Mouse (Mus musculus) left cerebral cortex, postnatal 25 days (tissue): Measurements from ENCODE around the gene Ddx58. TPM values are rescaled to one million over a fixed set of nuclear protein-coding genes. Genes with fewer than 3 reads are reported as not detected.

Source experiments
- DNase-seq, 2 experiments: peaks; one replicate each; pipeline ENCODE4 v3.0.0; 2022; ENCODE audit warnings: low spot score in 2 of 2, mixed read lengths in 1 of 2
- intact Hi-C: fragments of 180-260 bp; cut with DNase I; formaldehyde crosslinking; loops from one replicate; pipeline ENCODE4 v1.15.1; 2025
- total RNA-seq, 2 experiments: library from RNA; stranded (reverse); gene quantifications; 2 replicates each; pipeline ENCODE4 v1.2.3; 2021

Ddx58 gene
- 1 to 10 TPM; 2.6 to 4.5 TPM for total RNA-seq

DNA sequence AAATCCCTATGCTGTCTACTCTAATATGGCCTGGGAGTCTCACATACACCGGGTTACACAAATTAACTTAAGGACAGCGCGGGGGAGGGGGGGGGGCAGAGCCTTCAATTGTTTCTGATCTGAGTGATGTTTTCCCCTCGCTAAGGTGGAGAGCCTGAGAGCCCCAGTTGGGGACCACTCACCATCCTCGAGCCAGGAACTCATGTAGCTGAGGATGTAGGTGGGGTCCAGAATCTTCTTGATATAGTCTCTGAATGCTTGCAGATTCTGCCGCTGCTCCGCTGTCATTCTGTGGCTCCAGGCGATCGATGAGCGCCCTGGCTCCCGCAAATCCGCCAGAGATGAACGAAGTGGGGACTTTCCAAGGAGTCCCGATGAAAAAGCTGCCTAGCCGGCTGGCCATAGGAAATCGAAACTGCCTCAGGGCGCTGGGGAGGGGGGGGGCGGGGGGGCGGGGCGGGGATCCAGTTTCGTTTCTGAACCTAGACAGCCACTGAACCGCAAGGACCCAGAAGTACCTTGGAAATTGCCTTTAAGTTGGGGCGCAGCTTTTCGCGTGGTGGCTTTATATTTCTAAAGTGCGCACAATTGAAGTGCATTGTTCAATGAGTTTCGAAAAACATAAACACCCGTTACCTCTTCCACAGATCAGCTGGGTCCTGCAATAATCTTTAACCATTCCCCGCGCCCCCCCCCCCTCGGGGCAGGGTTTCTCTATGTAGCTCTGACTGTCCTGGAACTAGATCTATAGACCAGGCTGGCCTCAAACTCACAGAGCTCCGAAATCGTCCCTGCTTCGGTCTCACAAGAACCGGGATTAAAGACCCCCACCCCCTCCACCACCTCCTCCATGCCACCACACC, at the start of gene Ddx58:
Ddx58 (minus strand) TSS at position 420 of the 863 bp plus-strand sequence.
- intact Hi-C loops = no loop called here
- DNase-seq = peak in 1 of 2 experiments; percentile 7

- intact Hi-C loops = loop anchor here (5.0 kb wide), 2 partner anchors 107 to 393 kb away; no protein-coding TSS in a partner anchor
Observed at GRCm38 (mm10) chr4:40289046-40289445, 49.4 kb upstream of the Ddx58 start.

GRCm38 (mm10) chr4:40287415-40287814, 47.8 kb upstream of the Ddx58 start:
- DNase-seq = no peak
- intact Hi-C loops = loop anchor here (5.0 kb wide), 2 partner anchors 105 to 395 kb away; no protein-coding TSS in a partner anchor

More at GRCm38 (mm10) chr4:40289046-40289445, 49.4 kb upstream of the Ddx58 start:
- no peak for DNase-seq

- DNase-seq = peak; percentile 78 to 79
- intact Hi-C loops = loop anchor here (2.0 to 5.0 kb wide), 3 partner anchors 103 to 397 kb away; no protein-coding TSS in a partner anchor
Observed at GRCm38 (mm10) chr4:40285582-40285981, 46.0 kb upstream of the Ddx58 start.

DNA sequence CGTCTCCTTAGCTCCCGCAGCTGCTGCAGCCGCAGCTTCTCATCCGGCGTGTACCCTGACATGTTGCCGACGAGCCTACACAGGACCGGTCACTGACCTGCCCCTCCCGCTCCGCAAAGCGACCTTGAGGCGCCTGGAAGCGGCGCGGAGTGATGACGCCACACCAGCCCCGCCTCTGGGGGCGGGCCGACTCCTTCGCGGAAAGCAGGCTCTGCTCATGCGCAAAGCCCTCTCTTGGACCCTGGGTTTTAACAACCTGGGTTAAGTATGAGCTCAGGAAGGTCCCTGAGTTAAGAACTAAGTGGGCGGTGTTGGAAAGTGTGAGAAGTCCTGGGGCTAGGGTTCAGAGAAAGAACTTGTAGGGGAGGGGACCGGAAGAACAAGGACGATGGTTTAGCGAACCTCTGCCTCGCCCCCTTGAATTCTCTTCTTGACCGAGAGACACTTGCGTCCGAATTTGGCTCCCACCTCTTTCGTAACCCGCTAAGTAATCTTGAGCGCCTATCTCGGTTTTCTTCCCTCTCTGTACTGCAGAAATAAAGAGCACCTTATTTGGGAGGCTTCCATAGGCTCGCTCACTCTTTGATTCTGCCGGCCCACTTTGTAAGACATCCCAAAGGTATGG, 39.8 kb upstream of the Ddx58 start, which contains the start of gene Ndufb6:
Ndufb6 (minus strand) TSS at position 146 of the 625 bp plus-strand sequence.
- intact Hi-C loops = loop anchor here (1.0 to 2.0 kb wide), 2 partner anchors 10 to 137 kb away; partner anchors contain the start of genes Aco1, Smim27 and Topors
- peak; percentile 93 to 96 for DNase-seq

DNA sequence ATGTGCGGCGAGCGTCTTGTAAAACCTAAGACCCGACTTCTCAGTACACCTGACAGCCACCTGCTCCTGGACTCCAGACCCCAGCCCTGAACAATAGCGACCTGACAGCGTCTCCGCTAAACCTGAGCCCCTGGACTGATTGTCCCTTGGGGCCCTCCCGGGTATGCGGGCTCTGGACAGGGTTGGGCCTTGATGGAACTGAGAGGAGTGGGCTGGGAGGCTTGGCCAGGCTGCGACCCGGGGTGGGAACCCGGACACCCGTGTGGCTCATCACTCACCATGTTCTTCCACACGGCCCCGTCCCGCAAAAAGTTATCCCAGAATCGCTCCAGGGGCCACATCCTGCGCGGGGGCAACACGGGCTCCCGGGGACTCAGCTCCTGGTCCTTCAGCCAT, 39.2 kb upstream of the Ddx58 start:
- no peak for DNase-seq
- intact Hi-C loops = loop anchor here (1.0 to 2.0 kb wide), 2 partner anchors 10 to 136 kb away; partner anchors contain the start of genes Aco1, Smim27 and Topors

GRCm38 (mm10) chr4:40269430-40270032, 29.9 kb upstream of the Ddx58 start, which contains the start of the genes Smim27 and Topors:
Gene Smim27 (plus strand): TSS chr4:40269579.
Gene Topors (minus strand): TSS chr4:40269850.
- peak; percentile 96 to 98 for DNase-seq
- intact Hi-C loops = loop anchor here (1.0 to 2.0 kb wide), 2 partner anchors 10 to 127 kb away; partner anchors contain the start of genes Aco1 and Ndufb6

- intact Hi-C loops = loop anchor here (1.0 to 2.0 kb wide), 2 partner anchors 10 to 126 kb away; partner anchors contain the start of genes Aco1 and Ndufb6
- DNase-seq = no peak
Observed at GRCm38 (mm10) chr4:40268835-40269234, 29.2 kb upstream of the Ddx58 start.

DNA sequence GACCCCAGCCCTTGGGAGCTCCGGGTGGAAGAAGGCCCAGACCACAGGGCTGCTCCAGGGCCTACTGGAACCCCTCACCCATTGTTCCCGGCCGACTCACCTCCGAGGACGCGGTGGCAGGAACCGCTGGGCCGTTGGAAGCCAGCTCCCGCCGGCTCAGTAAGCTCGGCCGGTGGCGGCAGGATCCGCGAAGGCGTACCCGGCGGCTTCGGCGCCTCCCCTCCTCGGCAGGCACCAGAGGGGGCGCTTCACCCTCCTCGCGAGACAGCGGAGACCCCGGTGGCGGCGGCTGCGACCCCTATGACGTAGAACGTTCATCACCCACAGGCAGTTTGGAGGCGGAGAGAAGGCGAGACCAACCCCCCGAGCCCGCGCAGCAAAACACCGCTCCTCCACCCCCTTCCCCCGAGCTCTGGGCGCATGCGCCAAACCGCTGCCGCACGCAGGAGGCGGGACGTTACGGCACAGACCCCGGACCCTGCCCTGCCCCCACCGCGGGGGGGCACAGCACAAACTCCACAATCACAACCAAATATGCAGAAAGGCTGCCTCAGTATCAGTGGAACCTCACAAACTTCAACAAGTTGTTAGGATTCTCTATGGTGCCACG, 28.7 kb upstream of the Ddx58 start:
- peak; percentile 90 to 92 for DNase-seq
- intact Hi-C loops = loop anchor here (2.0 kb wide), 1 partner anchor 126 kb away; the partner anchor contains the start of gene Aco1

- intact Hi-C loops = loop anchor here (2.0 kb wide), 1 partner anchor 125 kb away; the partner anchor contains the start of gene Aco1
- DNase-seq = peak; percentile 9 to 13
Observed at GRCm38 (mm10) chr4:40267681-40268080, 28.1 kb upstream of the Ddx58 start.

GRCm38 (mm10) chr4:40264321-40264720, 24.7 kb upstream of the Ddx58 start:
- intact Hi-C loops = no loop called here
- no peak for DNase-seq

GRCm38 (mm10) chr4:40254385-40255103, 14.9 kb upstream of the Ddx58 start:
- no peak for DNase-seq
- intact Hi-C loops = no loop called here

DNA sequence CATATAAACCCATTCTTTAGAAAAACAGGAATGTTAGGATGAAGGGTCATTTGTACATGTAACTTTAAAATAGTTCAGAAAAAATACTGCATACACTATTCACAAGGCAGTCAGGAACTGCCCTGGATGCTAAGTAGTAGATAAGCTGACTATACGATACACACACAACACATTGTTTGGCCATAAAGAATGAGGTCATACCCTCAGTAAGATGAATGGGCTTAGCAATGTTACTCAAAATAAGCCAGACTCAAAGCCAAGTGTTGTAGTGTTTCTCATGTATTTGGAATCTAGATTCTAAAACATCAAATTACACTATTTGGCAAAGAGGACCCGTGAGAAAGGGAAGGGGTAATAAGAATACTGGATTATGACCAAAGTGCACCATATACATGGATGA, 14.1 kb upstream of the Ddx58 start:
- no peak for DNase-seq
- intact Hi-C loops = no loop called here

- no peak for DNase-seq
- intact Hi-C loops = no loop called here
Observed at GRCm38 (mm10) chr4:40250984-40251383, 11.4 kb upstream of the Ddx58 start.

- no peak for DNase-seq
- intact Hi-C loops = no loop called here
Observed at GRCm38 (mm10) chr4:40244035-40244434, 4.4 kb upstream of the Ddx58 start.

DNA sequence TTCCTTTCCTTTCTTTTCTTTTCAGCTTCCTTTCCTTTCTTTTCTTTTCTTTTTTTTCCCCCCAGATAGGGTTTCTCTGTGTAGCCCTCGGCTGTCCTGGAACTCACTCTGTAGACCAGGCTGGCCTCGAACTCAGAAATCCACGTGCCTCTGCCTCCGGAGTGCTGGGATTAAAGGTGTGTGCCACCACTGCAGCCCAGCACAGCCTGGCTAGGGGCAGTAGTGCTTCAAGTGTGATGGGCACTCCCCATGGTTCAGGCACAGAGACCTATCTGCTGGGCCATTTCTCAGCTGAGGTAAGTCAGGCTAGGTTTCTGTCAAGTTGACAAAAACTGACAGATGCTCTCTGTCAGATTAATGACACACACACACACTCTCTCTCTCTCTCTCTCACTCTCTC, 3.4 kb upstream of the Ddx58 start:
- intact Hi-C loops = no loop called here
- no peak for DNase-seq

DNA sequence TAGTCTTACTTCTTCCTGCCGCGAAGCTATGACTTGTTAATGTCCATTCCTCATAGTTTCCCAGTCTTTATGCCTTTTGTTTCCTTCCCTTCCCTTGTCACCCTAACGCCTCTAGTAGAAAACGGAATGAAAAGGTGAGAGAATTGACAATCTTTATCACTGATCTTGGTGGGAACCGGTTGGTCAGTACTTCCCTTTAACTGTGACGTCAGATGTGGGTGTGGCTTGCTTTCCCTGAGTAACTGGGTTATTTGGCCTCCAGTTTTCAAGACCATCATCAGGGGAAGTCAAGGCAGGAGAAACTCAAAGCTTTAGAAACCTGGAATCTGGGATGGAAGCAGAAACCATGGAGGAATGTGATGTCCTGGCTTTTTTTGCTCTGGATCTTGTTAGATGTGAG, 2.3 kb upstream of the Ddx58 start:
- intact Hi-C loops = no loop called here
- DNase-seq = no peak

DNA sequence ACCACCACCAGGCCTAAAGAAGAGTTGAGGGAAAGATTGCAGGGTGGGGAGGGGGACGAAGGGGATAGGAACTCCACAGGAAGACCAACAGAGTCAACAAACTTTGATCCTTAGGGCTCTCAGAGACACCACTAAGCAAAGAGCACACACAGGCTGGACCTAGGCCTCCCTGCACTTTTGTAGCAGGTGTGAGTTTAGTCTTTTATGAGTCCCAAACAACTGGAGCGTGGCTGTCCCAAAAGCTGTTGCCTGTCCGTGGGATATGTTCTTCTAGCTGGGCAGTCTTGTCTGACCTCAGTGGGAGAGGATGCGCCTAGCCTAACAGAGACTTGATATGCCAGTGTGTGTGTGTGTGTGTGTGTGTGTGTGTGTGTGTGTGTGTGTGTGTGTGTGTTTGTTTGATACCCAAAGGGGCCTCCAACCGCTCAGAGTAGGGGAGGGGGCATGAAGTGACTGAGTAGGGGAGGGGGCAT, 680 bp upstream of the Ddx58 start:
- no peak for DNase-seq
- intact Hi-C loops = no loop called here
